Mouse (Mus musculus) heart, adult 2 months (tissue): ENCODE measurements around the gene Higd1a.

Source experiments
- CTCF ChIP-seq: fragments of 200-600 bp; IDR thresholded peaks from 2 replicates; pipeline ENCODE4 v1.8.1; 2022; ENCODE audit warnings: antibody characterized with exemption, mild to moderate bottlenecking, moderate library complexity
- EP300 ChIP-seq: fragments of 200-500 bp; IDR thresholded peaks from 2 replicates; pipeline ENCODE4 v1.6.1; 2011; ENCODE audit warnings: low read depth, low read length, control low read depth; ENCODE audit not compliant: insufficient read depth
- POLR2A ChIP-seq: fragments of 200-500 bp; IDR thresholded peaks from 2 replicates; pipeline ENCODE4 v1.6.1; 2011; ENCODE audit warnings: mild to moderate bottlenecking, low read depth, low read length, control low read depth; ENCODE audit not compliant: insufficient read depth

DNA sequence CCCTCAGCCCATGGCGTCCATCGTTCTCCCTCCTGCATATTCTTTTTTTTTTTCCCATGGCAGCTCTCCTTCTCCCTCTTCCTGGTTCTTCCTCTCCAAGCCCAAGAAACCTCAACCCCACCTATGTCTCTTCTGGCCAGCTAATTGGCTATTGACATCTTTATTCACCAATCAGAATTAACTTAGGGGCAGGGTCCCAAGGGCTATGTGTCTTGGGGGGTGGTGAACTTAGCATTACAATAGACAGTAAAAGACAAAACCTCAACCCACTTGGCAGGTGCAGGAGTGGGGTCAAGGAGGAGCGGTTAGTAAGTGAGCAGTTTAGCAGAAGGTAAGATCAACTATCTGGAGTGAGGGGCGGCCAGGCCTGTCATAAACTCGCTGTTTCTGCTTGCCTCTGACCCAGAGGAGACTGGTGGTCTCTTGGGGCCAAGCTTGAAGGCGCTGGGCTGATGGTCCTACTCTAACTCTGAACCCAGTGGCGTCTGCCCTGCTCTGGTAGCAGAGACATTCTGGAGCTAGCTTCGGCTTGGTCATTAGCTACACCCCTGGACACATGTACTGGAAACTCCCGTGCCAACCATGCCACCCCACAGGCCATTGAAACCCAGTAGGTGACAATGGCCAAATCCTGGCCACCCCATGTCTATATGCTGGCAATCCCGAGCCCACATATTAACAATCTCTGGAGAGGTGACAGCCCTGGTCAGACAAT is 49.4 kb upstream of the Higd1a start:
- TF ChIP-seq POLR2A, result no peak
- TF ChIP-seq EP300, result no peak
- TF ChIP-seq CTCF, result no peak
